Mouse (Mus musculus): ENCODE results near the gene Stx3.
A peak's percentile ranks its signal among the peaks of the same experiment; 100 is the strongest.

The Stx3 gene

GRCm38 (mm10) chr19:11819143-11819700 lies at the start of gene Stx3:
Gene Stx3 (minus strand): TSS chr19:11819403.
- no peak for DNase-seq

GRCm38 (mm10) chr19:11867837-11868236 lies 48.6 kb upstream of the Stx3 start:
- no peak for DNase-seq

GRCm38 (mm10) chr19:11860966-11861365 lies 41.8 kb upstream of the Stx3 start, which contains the start of gene Olfr1418:
Gene Olfr1418 (minus strand): TSS chr19:11861066.
- no peak for DNase-seq

GRCm38 (mm10) chr19:11856506-11856905 lies 37.3 kb upstream of the Stx3 start:
- DNase-seq: no peak

- no peak for DNase-seq
Measured at GRCm38 (mm10) chr19:11854821-11855220, 35.6 kb upstream of the Stx3 start.

GRCm38 (mm10) chr19:11852652-11853051 lies 33.4 kb upstream of the Stx3 start:
- no peak for DNase-seq

GRCm38 (mm10) chr19:11846333-11846732 lies 27.1 kb upstream of the Stx3 start:
- DNase-seq: no peak

GRCm38 (mm10) chr19:11839119-11839518 lies 19.9 kb upstream of the Stx3 start, which contains the start of gene Olfr1417:
Gene Olfr1417 (minus strand): TSS chr19:11839219.
- DNase-seq: no peak

GRCm38 (mm10) chr19:11823346-11824065 lies 4.3 kb upstream of the Stx3 start:
- no peak for DNase-seq

GRCm38 (mm10) chr19:11820211-11820610 lies 1.0 kb upstream of the Stx3 start:
- no peak for DNase-seq

- DNase-seq: peak; percentile 76
Measured at GRCm38 (mm10) chr19:11819800-11820199, 597 bp upstream of the Stx3 start.

GRCm38 (mm10) chr19:11818199-11819142 lies 732 bp downstream of the Stx3 start:
- peak; percentile 42 for DNase-seq

GRCm38 (mm10) chr19:11817586-11817985 lies 1.6 kb downstream of the Stx3 start:
- DNase-seq: no peak

- no peak for DNase-seq
Measured at GRCm38 (mm10) chr19:11816706-11817105, 2.5 kb downstream of the Stx3 start.

GRCm38 (mm10) chr19:11814742-11815333 lies 4.4 kb downstream of the Stx3 start:
- DNase-seq: no peak

- no peak for DNase-seq
Measured at GRCm38 (mm10) chr19:11813649-11814048, 5.6 kb downstream of the Stx3 start.

GRCm38 (mm10) chr19:11813136-11813535 lies 6.1 kb downstream of the Stx3 start:
- no peak for DNase-seq

- DNase-seq: no peak
Measured at GRCm38 (mm10) chr19:11811688-11812365, 7.4 kb downstream of the Stx3 start.

- no peak for DNase-seq
Measured at GRCm38 (mm10) chr19:11810856-11811255, 8.3 kb downstream of the Stx3 start.

- no peak for DNase-seq
Measured at GRCm38 (mm10) chr19:11810003-11810758, 9.0 kb downstream of the Stx3 start.

- DNase-seq: no peak
Measured at GRCm38 (mm10) chr19:11808452-11808851, 10.8 kb downstream of the Stx3 start.

GRCm38 (mm10) chr19:11807822-11808221 lies 11.4 kb downstream of the Stx3 start:
- DNase-seq: no peak

Data from thymus, postnatal 14 days (tissue).